Mouse (Mus musculus) frontal cortex, postnatal 10 days (tissue): ENCODE measurements around the gene Ap5s1.
A peak's percentile ranks its signal among the peaks of the same experiment; 100 is the strongest.

Experiments
- DNase-seq, 2 experiments: peaks; one replicate each; pipeline ENCODE4 v3.0.0; 2022; ENCODE audit warnings: low spot score in 2 of 2, mixed read lengths in 1 of 2

Gene Ap5s1

GRCm38 (mm10) chr2:131206778-131207177 lies at the start of gene Ap5s1:
Ap5s1 (plus strand) TSS chr2:131207078.
- no peak for DNase-seq

GRCm38 (mm10) chr2:131159491-131159910 lies 47.4 kb upstream of the Ap5s1 start:
- no peak for DNase-seq

GRCm38 (mm10) chr2:131159938-131160581 lies 46.8 kb upstream of the Ap5s1 start, which contains the start of gene 1700037H04Rik:
1700037H04Rik (minus strand) TSS chr2:131160081.
- DNase-seq = peak; percentile 96 to 97

GRCm38 (mm10) chr2:131160671-131161111 lies 46.2 kb upstream of the Ap5s1 start:
- no peak for DNase-seq

- no peak for DNase-seq
Measured at GRCm38 (mm10) chr2:131163924-131164323, 43.0 kb upstream of the Ap5s1 start.

- DNase-seq = no peak
Measured at GRCm38 (mm10) chr2:131166172-131166571, 40.7 kb upstream of the Ap5s1 start.

- DNase-seq = no peak
Measured at GRCm38 (mm10) chr2:131167984-131168383, 38.9 kb upstream of the Ap5s1 start.

- no peak for DNase-seq
Measured at GRCm38 (mm10) chr2:131168914-131169313, 38.0 kb upstream of the Ap5s1 start.

- no peak for DNase-seq
Measured at GRCm38 (mm10) chr2:131170936-131171335, 35.9 kb upstream of the Ap5s1 start.

- peak in 1 of 2 experiments; percentile 66 for DNase-seq
Measured at GRCm38 (mm10) chr2:131171401-131172104, 35.3 kb upstream of the Ap5s1 start.

GRCm38 (mm10) chr2:131172322-131172721 lies 34.6 kb upstream of the Ap5s1 start:
- no peak for DNase-seq

- peak in 1 of 2 experiments; percentile 63 for DNase-seq
Measured at GRCm38 (mm10) chr2:131174700-131175099, 32.2 kb upstream of the Ap5s1 start.

GRCm38 (mm10) chr2:131175286-131175944 lies 31.5 kb upstream of the Ap5s1 start:
- DNase-seq = no peak

GRCm38 (mm10) chr2:131175945-131176309 lies 31.0 kb upstream of the Ap5s1 start:
- no peak for DNase-seq

- DNase-seq = no peak
Measured at GRCm38 (mm10) chr2:131176491-131176890, 30.4 kb upstream of the Ap5s1 start.

- no peak for DNase-seq
Measured at GRCm38 (mm10) chr2:131177932-131178331, 28.9 kb upstream of the Ap5s1 start.

GRCm38 (mm10) chr2:131178828-131179245 lies 28.0 kb upstream of the Ap5s1 start:
- peak in 1 of 2 experiments; percentile 27 for DNase-seq

- DNase-seq = peak; percentile 61 to 66
Measured at GRCm38 (mm10) chr2:131179246-131179886, 27.5 kb upstream of the Ap5s1 start.

- peak; percentile 73 to 85 for DNase-seq
Measured at GRCm38 (mm10) chr2:131179990-131180587, 26.8 kb upstream of the Ap5s1 start, which contains the start of gene Cenpb. Cenpb (minus strand) TSS chr2:131180067.

- DNase-seq = no peak
Measured at GRCm38 (mm10) chr2:131186343-131186742, 20.5 kb upstream of the Ap5s1 start.
